Mouse (Mus musculus) heart, postnatal 0 days (tissue): ENCODE measurements around the gene 4933406M09Rik. TPM values are rescaled to one million over a fixed set of nuclear protein-coding genes. Genes with fewer than 3 reads are reported as not detected.

Experiments
- ATAC-seq: fragments of 200-750 bp; cut with Nextera tagmentation; 2 replicates; pipeline ENCODE4 v1.8.0; 2017; ENCODE audit warnings: low read depth, moderate number of reproducible peaks, moderate library complexity; ENCODE audit not compliant: insufficient read depth
- DNase-seq: peaks from one replicate; pipeline ENCODE4 v3.0.0-alpha.2; 2016; ENCODE audit warnings: low spot score
- H3K27ac ChIP-seq: fragments of 300-500 bp; sonication (generic); 2 replicates; pipeline ENCODE4 v1.5.1; 2014; ENCODE audit warnings: low read depth, mild to moderate bottlenecking
- H3K27me3 ChIP-seq: fragments of 300-500 bp; sonication (generic); 2 replicates; pipeline ENCODE4 v1.6.1; 2014; ENCODE audit warnings: low read length, mixed read lengths; ENCODE audit not compliant: control insufficient read depth, insufficient read depth
- H3K36me3 ChIP-seq: fragments of 300-500 bp; sonication (generic); replicated peaks from 2 replicates; pipeline ENCODE4 v1.6.1; 2014; ENCODE audit warnings: low read length, mixed read lengths; ENCODE audit not compliant: control insufficient read depth, insufficient read depth
- H3K4me1 ChIP-seq: fragments of 300-500 bp; sonication (generic); 2 replicates; pipeline ENCODE4 v1.6.1; 2014; ENCODE audit warnings: antibody characterized with exemption; ENCODE audit not compliant: control insufficient read depth, insufficient read depth
- H3K4me2 ChIP-seq: fragments of 300-500 bp; sonication (generic); 2 replicates; pipeline ENCODE4 v1.6.1; 2014; ENCODE audit warnings: low read depth, mild to moderate bottlenecking, low read length, moderate library complexity
- H3K4me3 ChIP-seq: fragments of 300-500 bp; sonication (generic); 2 replicates; pipeline ENCODE4 v1.5.1; 2014; ENCODE audit warnings: low read depth, low read length
- H3K9ac ChIP-seq: fragments of 300-500 bp; sonication (generic); replicated peaks from 2 replicates; pipeline ENCODE4 v1.6.1; 2014; ENCODE audit warnings: low read depth, low read length, mixed read lengths
- H3K9me3 ChIP-seq: fragments of 300-500 bp; sonication (generic); replicated peaks from 2 replicates; pipeline ENCODE4 v1.6.1; 2016; ENCODE audit warnings: low read length; ENCODE audit not compliant: control insufficient read depth
- CTCF ChIP-seq: IDR thresholded peaks from 2 replicates; pipeline ENCODE4 v1.5.1; 2016; ENCODE audit warnings: antibody characterized with exemption, control low read depth, low read depth
- EP300 ChIP-seq: IDR thresholded peaks from 2 replicates; pipeline ENCODE4 v1.6.1; 2016; ENCODE audit warnings: antibody characterized with exemption, low read depth
- WGBS: fragments of 180-500 bp; shearing (Covaris S2); extraction: QIAGEN DNeasy Blood & Tissue Kit; methylation state at CpG from one replicate; pipeline ENCODE4 v1.1.7; 2014; 5-methylcytosine and 5-hydroxymethylcytosine counted together
- polyA plus RNA-seq: library from polyadenylated mRNA; unstranded; fragments of >200 nt; fragmentation: Nextera tagmentation; extraction: Ambion mirVana; gene quantifications from 2 replicates; pipeline ENCODE4 v1.2.1, GENCODE M21; 2015
- total RNA-seq: library from RNA; depleted of rRNA; stranded (reverse); fragments of >200 nt; gene quantifications from 2 replicates; pipeline ENCODE4 v1.2.3, GENCODE M21; 2014; ENCODE audit warnings: low replicate concordance; rRNA removed

Gene 4933406M09Rik
- total and polyA plus RNA-seq, 2 experiments from 2014 or later: not detected

GRCm38 (mm10) chr1:134440437-134440836, 54.7 kb downstream of the 4933406M09Rik start:
- no peak overlapping the region for H3K9ac ChIP-seq
- H3K27ac ChIP-seq: no peak overlapping the region
- H3K4me3 ChIP-seq: no peak overlapping the region
- no peaks in the 10 kb centered on the region for H3K9me3 ChIP-seq
- no peak for TF ChIP-seq EP300
- TF ChIP-seq CTCF: no peak
- H3K4me1 ChIP-seq: no peaks in the 10 kb centered on the region
- WGBS: 75% methylated on average over 6 of the region's 6 CpGs
- H3K27me3 ChIP-seq: no peaks in the 10 kb centered on the region
- no peaks in the 10 kb centered on the region for H3K36me3 ChIP-seq
- DNase-seq (no peak), ATAC-seq (no peak)
- H3K4me2 ChIP-seq: no peak overlapping the region

Other genes with a start within 250 kb of the 4933406M09Rik start
- 0.69 TPM in 1 of 2 replicates, not detected in the other for gene Chil1, start 203.8 kb upstream of the 4933406M09Rik start, total RNA-seq
- 0.59 and 0.95 TPM in 2 replicates for gene Chil1, start 203.8 kb upstream of the 4933406M09Rik start, polyA plus RNA-seq
- gene Mybph, start 192.5 kb upstream of the 4933406M09Rik start, total RNA-seq: not detected in 2 replicates
- 0.12 TPM in 2 replicates for gene Mybph, start 192.5 kb upstream of the 4933406M09Rik start, polyA plus RNA-seq
- 15.5 and 29.2 TPM in 2 replicates for gene Adora1, start 150.5 kb upstream of the 4933406M09Rik start, total RNA-seq
- gene Adora1, start 150.5 kb upstream of the 4933406M09Rik start, polyA plus RNA-seq: 11.7 and 12.9 TPM in 2 replicates
- gene Myog, start 96.0 kb upstream of the 4933406M09Rik start, total RNA-seq: not detected in 2 replicates
- 0.25 and 0.31 TPM in 2 replicates for gene Myog, start 96.0 kb upstream of the 4933406M09Rik start, polyA plus RNA-seq
- 5.2 and 12.3 TPM in 2 replicates for gene Ppfia4, start 53.0 kb upstream of the 4933406M09Rik start, total RNA-seq
- gene Ppfia4, start 53.0 kb upstream of the 4933406M09Rik start, polyA plus RNA-seq: 6.2 and 6.4 TPM in 2 replicates
- gene Tmem183a, start 24.0 kb upstream of the 4933406M09Rik start, total RNA-seq: 51.8 and 59.8 TPM in 2 replicates
- gene Tmem183a, start 24.0 kb upstream of the 4933406M09Rik start, polyA plus RNA-seq: 30.1 and 31.1 TPM in 2 replicates
- gene Cyb5r1, start 19.6 kb downstream of the 4933406M09Rik start, total RNA-seq: 34.4 and 40.0 TPM in 2 replicates
- 32.9 and 33.9 TPM in 2 replicates for gene Cyb5r1, start 19.6 kb downstream of the 4933406M09Rik start, polyA plus RNA-seq
- 210 and 238 TPM in 2 replicates for gene Adipor1, start 29.4 kb downstream of the 4933406M09Rik start, total RNA-seq
- gene Adipor1, start 29.4 kb downstream of the 4933406M09Rik start, polyA plus RNA-seq: 123 and 124 TPM in 2 replicates
- gene Klhl12, start 69.6 kb downstream of the 4933406M09Rik start, total RNA-seq: 15.9 and 17.5 TPM in 2 replicates
- 13.6 and 13.9 TPM in 2 replicates for gene Klhl12, start 69.6 kb downstream of the 4933406M09Rik start, polyA plus RNA-seq
- 9.7 and 14.0 TPM in 2 replicates for gene Rabif, start 108.7 kb downstream of the 4933406M09Rik start, total RNA-seq
- gene Rabif, start 108.7 kb downstream of the 4933406M09Rik start, polyA plus RNA-seq: 21.4 and 22.8 TPM in 2 replicates
- gene Mgat4e, start 163.7 kb downstream of the 4933406M09Rik start, total RNA-seq: not detected in 2 replicates
- gene Mgat4e, start 163.7 kb downstream of the 4933406M09Rik start, polyA plus RNA-seq: not detected in 2 replicates
- 29.3 and 30.1 TPM in 2 replicates for gene Kdm5b, start 174.2 kb downstream of the 4933406M09Rik start, total RNA-seq
- 19.0 and 19.4 TPM in 2 replicates for gene Kdm5b, start 174.2 kb downstream of the 4933406M09Rik start, polyA plus RNA-seq